20 mouse cellular contexts compared by ENCODE assay signal in genomic region chr11:48012836-48013235, GRCm38 (mm10). TPM values are rescaled to one million over a fixed set of nuclear protein-coding genes. Genes with fewer than 3 reads are reported as not detected.
DNase-seq lines count a peak whose midpoint lies in the region; ATAC-seq and TF ChIP-seq lines count a peak whose summit lies in the region.
"Had no signal": no experiment of that assay in that cellular context is flagged by ENCODE, and none has a peak within 500 bp of the region (broad histone marks: within the 10 kb centered on the region; RNA-seq: fewer than 3 reads in every experiment).

No protein-coding gene starts in this region.

- no peak overlapping the region for H3K4me2 ChIP-seq in lung, embryonic 14.5 days
- H3K4me2 ChIP-seq in limb, embryonic 11.5 days (ENCODE audit: low read depth, severe bottlenecking), result no peak overlapping the region
- H3K4me2 ChIP-seq: forebrain, embryonic 15.5 days; heart, embryonic 15.5 days; hindbrain, embryonic 12.5 days; liver, embryonic 15.5 days; midbrain, embryonic 12.5 days had no signal

- no peaks in the 10 kb centered on the region for H3K9me3 ChIP-seq in lung, embryonic 14.5 days (ENCODE audit: low read depth, low read length)
- H3K9me3 ChIP-seq in limb, embryonic 11.5 days (ENCODE audit: control insufficient read depth, low read length), result no peaks in the 10 kb centered on the region
- H3K9me3 ChIP-seq: forebrain, embryonic 15.5 days; heart, embryonic 15.5 days; hindbrain, embryonic 12.5 days; liver, embryonic 15.5 days; midbrain, embryonic 12.5 days had no signal

- no peak overlapping the region for H3K9ac ChIP-seq in lung, embryonic 14.5 days
- no peak overlapping the region for H3K9ac ChIP-seq in limb, embryonic 11.5 days (ENCODE audit: low read length)
- H3K9ac ChIP-seq: forebrain, embryonic 15.5 days; heart, embryonic 15.5 days; hindbrain, embryonic 12.5 days; liver, embryonic 15.5 days; midbrain, embryonic 12.5 days had no signal

- no peak overlapping the region for H3K27ac ChIP-seq in lung, embryonic 14.5 days (ENCODE audit: low read depth)
- H3K27ac ChIP-seq in limb, embryonic 11.5 days (replicated peaks; ENCODE audit: low read depth, low read length), result no peak overlapping the region
- H3K27ac ChIP-seq: forebrain, embryonic 15.5 days; heart, embryonic 15.5 days; hindbrain, embryonic 12.5 days; liver, embryonic 15.5 days; midbrain, embryonic 12.5 days had no signal

- no peaks in the 10 kb centered on the region for H3K36me3 ChIP-seq in lung, embryonic 14.5 days (ENCODE audit: insufficient read depth)
- no peaks in the 10 kb centered on the region for H3K36me3 ChIP-seq in limb, embryonic 11.5 days (ENCODE audit: control insufficient read depth, insufficient read depth, low read length)
- H3K36me3 ChIP-seq: forebrain, embryonic 15.5 days; heart, embryonic 15.5 days; hindbrain, embryonic 12.5 days; liver, embryonic 15.5 days; midbrain, embryonic 12.5 days had no signal

- TF ChIP-seq CTCF in lung, embryonic 14.5 days (IDR thresholded peaks at IDR 0.05; ENCODE audit: low read depth), result no peak
- no peak for TF ChIP-seq CTCF in lung, adult 2 months (IDR thresholded peaks at IDR 0.05; ENCODE audit: insufficient read depth, low read length)

- no peak for ATAC-seq in lung, embryonic 14.5 days (ENCODE audit: insufficient read depth)
- no peak for ATAC-seq in limb, embryonic 11.5 days (ENCODE audit: insufficient number of reproducible peaks, low FRiP score, low TSS enrichment, low read depth)
- ATAC-seq: activated CD4-positive, CD25-positive, alpha-beta regulatory T cell, adult 4 months; forebrain, embryonic 15.5 days had no signal

- DNase-seq in lung, embryonic 14.5 days, result peak; percentile 74
- no peak for DNase-seq in lung, adult 2 months
- peak; percentile 25 for DNase-seq in NIH3T3 (ENCODE audit: low read depth)
- DNase-seq in embryo, embryonic 10.5 days (ENCODE audit: low spot score), result peak; percentile 52
- peak; percentile 65 for DNase-seq in limb, embryonic 11.5 days (ENCODE audit: low spot score)
- no peak for DNase-seq in layer of hippocampus, postnatal 36 days
- no peak for DNase-seq in left cerebral cortex, postnatal 14 days (ENCODE audit: low spot score in 2 of 2)
- DNase-seq: adrenal gland, postnatal 14 days; cerebellum, adult 8-10 months; heart, adult 18-20 months; lung, postnatal 14 days; thymus, adult 18-20 months had no signal

- intact Hi-C loops in left cerebral cortex, postnatal 14 days (cut with DNase I), result no loop called here

- H3K27me3 ChIP-seq in lung, embryonic 14.5 days (ENCODE audit: insufficient read depth, low read length), result no peaks in the 10 kb centered on the region
- no peaks in the 10 kb centered on the region for H3K27me3 ChIP-seq in limb, embryonic 11.5 days (ENCODE audit: control insufficient read depth, insufficient read depth, low read length)
- H3K27me3 ChIP-seq: forebrain, embryonic 15.5 days; heart, embryonic 15.5 days; hindbrain, embryonic 12.5 days; liver, embryonic 15.5 days; midbrain, embryonic 12.5 days had no signal

- H3K4me1 ChIP-seq in lung, embryonic 14.5 days (ENCODE audit: insufficient read depth), result no peaks in the 10 kb centered on the region
- H3K4me1 ChIP-seq in lung, adult 2 months (ENCODE audit: control insufficient read depth, insufficient read depth, low read length), result no peaks in the 10 kb centered on the region
- H3K4me1 ChIP-seq in limb, embryonic 11.5 days (ENCODE audit: control insufficient read depth, insufficient read depth, low read length), result no peaks in the 10 kb centered on the region
- H3K4me1 ChIP-seq: forebrain, embryonic 15.5 days; heart, embryonic 15.5 days; hindbrain, embryonic 12.5 days; liver, embryonic 15.5 days; midbrain, embryonic 12.5 days had no signal

- TF ChIP-seq POLR2A in lung, adult 2 months (IDR thresholded peaks at IDR 0.05; ENCODE audit: borderline replicate concordance, extremely low read depth, low read depth, low read length), result no peak

- H3K4me3 ChIP-seq in lung, embryonic 14.5 days (ENCODE audit: low read depth, low read length), result no peak overlapping the region
- no peak overlapping the region for H3K4me3 ChIP-seq in lung, adult 2 months (replicated peaks; ENCODE audit: extremely low read depth, low read depth, low read length)
- no peak overlapping the region for H3K4me3 ChIP-seq in limb, embryonic 11.5 days (ENCODE audit: low read depth, low read length)
- H3K4me3 ChIP-seq: erythroblast, embryonic 14.5 days; forebrain, embryonic 15.5 days; heart, embryonic 15.5 days; hindbrain, embryonic 12.5 days; liver, embryonic 15.5 days; midbrain, embryonic 12.5 days had no signal

- 54% methylated on average over 3 of the region's 3 CpGs for WGBS in lung, embryonic 14.5 days
- 55% methylated on average over 3 of the region's 3 CpGs for WGBS in lung, adult 2 months
- WGBS in limb, embryonic 11.5 days, result 59% methylated on average over 3 of the region's 3 CpGs

RNA-seq across cellular contexts. Expression of gene Sgcd, which starts 24.1 kb away (rescaled TPM):
- 2.5 and 2.7 TPM in 2 replicates for polyA plus RNA-seq in lung, embryonic 14.5 days (2014; fragmentation: Nextera tagmentation; extraction: Ambion mirVana)
- 1.0 TPM in 2 replicates for polyA plus RNA-seq in lung, adult 2 months (2012; rRNA removed)
- 4.7 and 5.3 TPM in 2 replicates for polyA plus RNA-seq in limb, embryonic 11.5 days (2014; fragmentation: Nextera tagmentation; extraction: Ambion mirVana)
- total RNA-seq in layer of hippocampus, postnatal 36 days (2021), result 10 to 100 TPM; 11.8 to 13.7 TPM
- 10 to 100 TPM; 14.1 to 16.8 TPM for total RNA-seq in left cerebral cortex, postnatal 14 days (2021)
- total RNA-seq: common myeloid progenitor, adult 5-6 weeks had no signal
- polyA plus RNA-seq: activated CD4-positive, CD25-positive, alpha-beta regulatory T cell, adult 4 months; erythroblast, embryonic 14.5 days had no signal

Comparison
In these comparisons a context has a peak if more than half of its experiments do, and no peak if none do; other contexts are left out.
1. DNase-seq: peak in lung, embryonic 14.5 days (single experiment), NIH3T3 (single experiment), embryo, embryonic 10.5 days (single experiment) and limb, embryonic 11.5 days (single experiment); none in lung, adult 2 months (single experiment), layer of hippocampus, postnatal 36 days (0 of 2) and left cerebral cortex, postnatal 14 days (0 of 2).